Mouse (Mus musculus) heart, embryonic 15.5 days (tissue): ENCODE results near the gene Fndc5. TPM values are rescaled to one million over a fixed set of nuclear protein-coding genes. Genes with fewer than 3 reads are reported as not detected.
A peak's percentile ranks its signal among the peaks of the same experiment; 100 is the strongest.

ENCODE experiments used
- ATAC-seq: fragments of 200-750 bp; cut with Nextera tagmentation; replicated peaks from 2 replicates; pipeline ENCODE4 v1.8.0; 2017; ENCODE audit warnings: low read depth, moderate TSS enrichment; ENCODE audit not compliant: insufficient number of reproducible peaks, insufficient read depth, low FRiP score
- H3K27ac ChIP-seq: fragments of 300-500 bp; sonication (generic); 2 replicates; pipeline ENCODE4 v1.5.1; 2015; ENCODE audit warnings: mild to moderate bottlenecking, inconsistent platforms
- H3K27me3 ChIP-seq: fragments of 300-500 bp; sonication (generic); 2 replicates; pipeline ENCODE4 v1.6.1; 2015; ENCODE audit warnings: inconsistent platforms
- H3K36me3 ChIP-seq: fragments of 300-500 bp; sonication (generic); 2 replicates; pipeline ENCODE4 v1.6.1; 2015; ENCODE audit warnings: mild to moderate bottlenecking, inconsistent platforms
- H3K4me1 ChIP-seq: fragments of 300-500 bp; sonication (generic); replicated peaks from 2 replicates; pipeline ENCODE4 v1.6.1; 2015; ENCODE audit warnings: inconsistent platforms
- H3K4me2 ChIP-seq: fragments of 300-500 bp; sonication (generic); 2 replicates; pipeline ENCODE4 v1.6.1; 2015; ENCODE audit warnings: inconsistent platforms, mild to moderate bottlenecking, moderate library complexity
- H3K4me3 ChIP-seq: fragments of 300-500 bp; sonication (generic); 2 replicates; pipeline ENCODE4 v1.5.1; 2015; ENCODE audit warnings: mild to moderate bottlenecking, inconsistent platforms
- H3K9ac ChIP-seq: fragments of 300-500 bp; sonication (generic); 2 replicates; pipeline ENCODE4 v1.6.1; 2015; ENCODE audit warnings: mild to moderate bottlenecking, inconsistent platforms
- H3K9me3 ChIP-seq: fragments of 300-500 bp; sonication (generic); replicated peaks from 2 replicates; pipeline ENCODE4 v1.6.1; 2016; ENCODE audit warnings: inconsistent platforms
- WGBS: fragments of 180-500 bp; shearing (Covaris S2); methylation state at CpG from one replicate; pipeline ENCODE4 v1.1.7; 2015; ENCODE audit warnings: mixed read lengths; 5-methylcytosine and 5-hydroxymethylcytosine counted together
- polyA plus RNA-seq: library from polyadenylated mRNA; unstranded; fragments of >200 nt; fragmentation: Nextera tagmentation; extraction: Ambion mirVana; gene quantifications from 2 replicates; pipeline ENCODE4 v1.2.1, GENCODE M21; 2015

The Fndc5 gene
- polyA plus RNA-seq, 1 experiment from 2014 or later, result 12.3 TPM

- WGBS, result 55% methylated on average over 13 of the region's 13 CpGs
Observed at GRCm38 (mm10) chr4:129112231-129112630, 24.6 kb upstream of the Fndc5 start.

GRCm38 (mm10) chr4:129113083-129113988 lies 23.5 kb upstream of the Fndc5 start:
- ATAC-seq, result no peak
- H3K4me3 ChIP-seq, result no peak overlapping the region
- WGBS, result 28% methylated on average over 28 of the region's 28 CpGs
- no peaks in the 10 kb centered on the region for H3K36me3 ChIP-seq
- no peaks in the 10 kb centered on the region for H3K9me3 ChIP-seq
- H3K4me2 ChIP-seq, result no peak overlapping the region
- no peaks in the 10 kb centered on the region; the same call in 1 of the 2 replicates for H3K4me1 ChIP-seq
- H3K27me3 ChIP-seq, result peaks cover 59% of the 10 kb centered on the region
- H3K9ac ChIP-seq, result no peak overlapping the region
- no peak overlapping the region for H3K27ac ChIP-seq

More at GRCm38 (mm10) chr4:129112231-129112630, 24.6 kb upstream of the Fndc5 start:
- Histone ChIP-seq H3K27me3 (peaks cover 63% of the 10 kb centered on the region), H3K4me3 (no peak overlapping the region), H3K9ac (no peak overlapping the region), H3K36me3 (no peaks in the 10 kb centered on the region), H3K9me3 (no peaks in the 10 kb centered on the region), H3K4me2 (peak overlapping the region; percentile 10; the same call in 1 of the 2 replicates), H3K27ac (no peak overlapping the region), H3K4me1 (no peaks in the 10 kb centered on the region; the same call in 1 of the 2 replicates)
- ATAC-seq, result no peak

- WGBS, result 83% methylated on average over 8 of the region's 8 CpGs
- no peak overlapping the region for H3K9ac ChIP-seq
- peaks cover 81% of the 10 kb centered on the region for H3K27me3 ChIP-seq
Observed at GRCm38 (mm10) chr4:129116703-129117102, 20.1 kb upstream of the Fndc5 start.

GRCm38 (mm10) chr4:129117720-129118510 lies 18.9 kb upstream of the Fndc5 start:
- H3K27me3 ChIP-seq, result peaks cover 86% of the 10 kb centered on the region
- H3K9ac ChIP-seq, result no peak overlapping the region
- H3K36me3 ChIP-seq, result no peaks in the 10 kb centered on the region
- H3K4me2 ChIP-seq, result no peak overlapping the region
- no peak for ATAC-seq
- H3K4me3 ChIP-seq, result no peak overlapping the region
- H3K9me3 ChIP-seq, result no peaks in the 10 kb centered on the region
- 82% methylated on average over 14 of the region's 14 CpGs for WGBS
- H3K4me1 ChIP-seq, result peaks cover 12% of the 10 kb centered on the region
- H3K27ac ChIP-seq, result no peak overlapping the region

More at GRCm38 (mm10) chr4:129116703-129117102, 20.1 kb upstream of the Fndc5 start:
- no peak for ATAC-seq
- Histone ChIP-seq H3K9me3 (no peaks in the 10 kb centered on the region), H3K4me3 (no peak overlapping the region), H3K36me3 (no peaks in the 10 kb centered on the region), H3K4me1 (peaks cover 11% of the 10 kb centered on the region), H3K4me2 (no peak overlapping the region), H3K27ac (no peak overlapping the region)

GRCm38 (mm10) chr4:129119708-129120107 lies 17.1 kb upstream of the Fndc5 start:
- Histone ChIP-seq H3K9me3 (no peaks in the 10 kb centered on the region), H3K36me3 (no peaks in the 10 kb centered on the region), H3K9ac (no peak overlapping the region), H3K4me1 (peaks cover 14% of the 10 kb centered on the region), H3K4me2 (no peak overlapping the region), H3K4me3 (no peak overlapping the region), H3K27me3 (peaks cover 87% of the 10 kb centered on the region), H3K27ac (no peak overlapping the region)
- 72% methylated on average over 10 of the region's 10 CpGs for WGBS
- ATAC-seq, result no peak

- Histone ChIP-seq H3K4me1 (peaks cover 25% of the 10 kb centered on the region), H3K9me3 (no peaks in the 10 kb centered on the region), H3K36me3 (no peaks in the 10 kb centered on the region), H3K4me2 (peak overlapping the region; percentile 74), H3K27ac (no peak overlapping the region), H3K9ac (no peak overlapping the region), H3K27me3 (peaks cover 87% of the 10 kb centered on the region), H3K4me3 (peak overlapping the region; percentile 44)
- whole genome bisulfite sequencing, result 3% methylated on average over 53 of the region's 59 CpGs
- peak; percentile 58 for ATAC-seq
Observed at GRCm38 (mm10) chr4:129120520-129121445, 16.0 kb upstream of the Fndc5 start.

GRCm38 (mm10) chr4:129121569-129122086 lies 15.2 kb upstream of the Fndc5 start, which contains the start of gene Hpca:
Gene Hpca (minus strand): TSS chr4:129122036.
- H3K36me3 ChIP-seq, result no peaks in the 10 kb centered on the region
- H3K9me3 ChIP-seq, result no peaks in the 10 kb centered on the region
- 2% methylated on average over 17 of the region's 17 CpGs for WGBS
- H3K4me2 ChIP-seq, result peak within 1 kb of the TSS; percentile 74
- H3K4me1 ChIP-seq, result peaks cover 32% of the 10 kb centered on the region
- H3K4me3 ChIP-seq, result peak within 1 kb of the TSS; percentile 44
- peaks cover 90% of the 10 kb centered on the region for H3K27me3 ChIP-seq
- H3K9ac ChIP-seq, result no peak within 1 kb of the TSS
- no peak within 1 kb of the TSS for H3K27ac ChIP-seq
- no peak for ATAC-seq

GRCm38 (mm10) chr4:129122107-129122506 lies 14.7 kb upstream of the Fndc5 start:
- H3K36me3 ChIP-seq, result no peaks in the 10 kb centered on the region
- H3K27ac ChIP-seq, result no peak overlapping the region
- no peak overlapping the region for H3K9ac ChIP-seq
- 25% methylated on average over 9 of the region's 9 CpGs for WGBS
- no peak overlapping the region for H3K4me2 ChIP-seq
- no peaks in the 10 kb centered on the region for H3K9me3 ChIP-seq
- H3K27me3 ChIP-seq, result peaks cover 89% of the 10 kb centered on the region
- H3K4me3 ChIP-seq, result no peak overlapping the region
- no peak for ATAC-seq
- H3K4me1 ChIP-seq, result peaks cover 32% of the 10 kb centered on the region

GRCm38 (mm10) chr4:129122719-129123118 lies 14.1 kb upstream of the Fndc5 start:
- H3K4me1 ChIP-seq, result peaks cover 32% of the 10 kb centered on the region
- WGBS, result 18% methylated on average over 8 of the region's 8 CpGs
- H3K27ac ChIP-seq, result no peak overlapping the region
- no peak overlapping the region for H3K4me3 ChIP-seq
- no peak overlapping the region for H3K9ac ChIP-seq
- no peaks in the 10 kb centered on the region for H3K9me3 ChIP-seq
- ATAC-seq, result no peak
- H3K27me3 ChIP-seq, result peaks cover 83% of the 10 kb centered on the region
- H3K36me3 ChIP-seq, result no peaks in the 10 kb centered on the region
- H3K4me2 ChIP-seq, result no peak overlapping the region

GRCm38 (mm10) chr4:129124652-129125146 lies 12.1 kb upstream of the Fndc5 start:
- peaks cover 36% of the 10 kb centered on the region for H3K4me1 ChIP-seq
- no peak overlapping the region for H3K27ac ChIP-seq
- peaks cover 68% of the 10 kb centered on the region for H3K27me3 ChIP-seq
- no peak for ATAC-seq
- no peaks in the 10 kb centered on the region for H3K9me3 ChIP-seq
- H3K4me2 ChIP-seq, result peak overlapping the region; percentile 49
- no peaks in the 10 kb centered on the region for H3K36me3 ChIP-seq
- 3% methylated on average over 13 of the region's 13 CpGs for WGBS
- H3K9ac ChIP-seq, result no peak overlapping the region
- H3K4me3 ChIP-seq, result no peak overlapping the region
